Mouse (Mus musculus) heart, embryonic 15.5 days (tissue): ENCODE data around the gene Urgcp. TPM values are rescaled to one million over a fixed set of nuclear protein-coding genes. Genes with fewer than 3 reads are reported as not detected.

Experiments used
- ATAC-seq: fragments of 200-750 bp; cut with Nextera tagmentation; replicated peaks from 2 replicates; pipeline ENCODE4 v1.8.0; 2017; ENCODE audit warnings: low read depth, moderate TSS enrichment; ENCODE audit not compliant: insufficient number of reproducible peaks, insufficient read depth, low FRiP score
- H3K27ac ChIP-seq: fragments of 300-500 bp; sonication (generic); 2 replicates; pipeline ENCODE4 v1.5.1; 2015; ENCODE audit warnings: mild to moderate bottlenecking, inconsistent platforms
- H3K27me3 ChIP-seq: fragments of 300-500 bp; sonication (generic); 2 replicates; pipeline ENCODE4 v1.6.1; 2015; ENCODE audit warnings: inconsistent platforms
- H3K36me3 ChIP-seq: fragments of 300-500 bp; sonication (generic); 2 replicates; pipeline ENCODE4 v1.6.1; 2015; ENCODE audit warnings: mild to moderate bottlenecking, inconsistent platforms
- H3K4me1 ChIP-seq: fragments of 300-500 bp; sonication (generic); replicated peaks from 2 replicates; pipeline ENCODE4 v1.6.1; 2015; ENCODE audit warnings: inconsistent platforms
- H3K4me2 ChIP-seq: fragments of 300-500 bp; sonication (generic); 2 replicates; pipeline ENCODE4 v1.6.1; 2015; ENCODE audit warnings: inconsistent platforms, mild to moderate bottlenecking, moderate library complexity
- H3K4me3 ChIP-seq: fragments of 300-500 bp; sonication (generic); 2 replicates; pipeline ENCODE4 v1.5.1; 2015; ENCODE audit warnings: mild to moderate bottlenecking, inconsistent platforms
- H3K9ac ChIP-seq: fragments of 300-500 bp; sonication (generic); 2 replicates; pipeline ENCODE4 v1.6.1; 2015; ENCODE audit warnings: mild to moderate bottlenecking, inconsistent platforms
- H3K9me3 ChIP-seq: fragments of 300-500 bp; sonication (generic); replicated peaks from 2 replicates; pipeline ENCODE4 v1.6.1; 2016; ENCODE audit warnings: inconsistent platforms
- WGBS: fragments of 180-500 bp; shearing (Covaris S2); methylation state at CpG from one replicate; pipeline ENCODE4 v1.1.7; 2015; ENCODE audit warnings: mixed read lengths; 5-methylcytosine and 5-hydroxymethylcytosine counted together
- polyA plus RNA-seq: library from polyadenylated mRNA; unstranded; fragments of >200 nt; fragmentation: Nextera tagmentation; extraction: Ambion mirVana; gene quantifications from 2 replicates; pipeline ENCODE4 v1.2.1, GENCODE M21; 2015

The Urgcp gene
- polyA plus RNA-seq, 1 experiment from 2014 or later = 32.8 TPM

DNA sequence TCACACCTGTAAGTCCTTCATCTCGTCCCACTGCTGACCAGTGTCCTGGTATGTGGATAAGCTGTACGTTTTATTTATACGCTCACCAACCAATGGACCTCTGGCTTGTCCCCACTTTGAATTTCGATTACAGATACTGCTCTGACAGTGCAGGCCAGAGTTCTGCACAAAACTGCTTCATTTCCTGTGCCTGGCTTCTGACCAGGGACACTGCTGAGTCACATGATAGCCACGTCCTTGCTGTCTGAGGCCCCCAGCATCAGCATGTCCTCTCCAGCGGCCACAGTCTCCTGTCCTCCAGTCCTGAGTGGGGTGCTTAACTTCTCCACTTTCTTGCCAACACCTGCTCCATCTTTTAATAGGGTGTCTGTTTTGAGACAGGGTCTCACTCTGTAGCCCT, 79.6 kb downstream of the Urgcp start:
- 51% methylated on average over 6 of the region's 6 CpGs for WGBS
- no peak overlapping the region for H3K27ac ChIP-seq
- no peak for ATAC-seq
- no peaks in the 10 kb centered on the region for H3K4me1 ChIP-seq
- no peak overlapping the region for H3K4me3 ChIP-seq
- H3K4me2 ChIP-seq = no peak overlapping the region
- H3K9ac ChIP-seq = no peak overlapping the region
- no peaks in the 10 kb centered on the region for H3K36me3 ChIP-seq
- H3K9me3 ChIP-seq = no peaks in the 10 kb centered on the region
- no peaks in the 10 kb centered on the region for H3K27me3 ChIP-seq

Other genes starting within 250 kb of the Urgcp start
- 124 and 156 TPM in 2 replicates for gene Xbp1, start 241.7 kb downstream of the Urgcp start, polyA plus RNA-seq
- 10.9 and 13.1 TPM in 2 replicates for gene Ccdc117, start 220.2 kb downstream of the Urgcp start, polyA plus RNA-seq
- not detected in 2 replicates for gene Ankrd36, start 192.7 kb downstream of the Urgcp start, polyA plus RNA-seq
- gene Mrps24, start 46.7 kb downstream of the Urgcp start, polyA plus RNA-seq = 171 and 181 TPM in 2 replicates
- gene Dbnl, start 26.1 kb upstream of the Urgcp start, polyA plus RNA-seq = 64.4 and 82.3 TPM in 2 replicates
- gene Pgam2, start 41.4 kb upstream of the Urgcp start, polyA plus RNA-seq = 876 and 993 TPM in 2 replicates
- 6.0 and 7.6 TPM in 2 replicates for gene Polm, start 75.6 kb upstream of the Urgcp start, polyA plus RNA-seq
- gene Aebp1, start 99.6 kb upstream of the Urgcp start, polyA plus RNA-seq = 31.7 and 43.7 TPM in 2 replicates
- 96.4 and 112 TPM in 2 replicates for gene Pold2, start 115.9 kb upstream of the Urgcp start, polyA plus RNA-seq
- gene Myl7, start 136.4 kb upstream of the Urgcp start, polyA plus RNA-seq = 3,544 and 4,168 TPM in 2 replicates
- gene Gck, start 187.7 kb upstream of the Urgcp start, polyA plus RNA-seq = 0.72 and 2.0 TPM in 2 replicates
- gene Ykt6, start 193.3 kb upstream of the Urgcp start, polyA plus RNA-seq = 33.6 and 42.2 TPM in 2 replicates